Mouse (Mus musculus): ENCODE measurements around the gene Bmp6.

Bmp6 gene

DNA sequence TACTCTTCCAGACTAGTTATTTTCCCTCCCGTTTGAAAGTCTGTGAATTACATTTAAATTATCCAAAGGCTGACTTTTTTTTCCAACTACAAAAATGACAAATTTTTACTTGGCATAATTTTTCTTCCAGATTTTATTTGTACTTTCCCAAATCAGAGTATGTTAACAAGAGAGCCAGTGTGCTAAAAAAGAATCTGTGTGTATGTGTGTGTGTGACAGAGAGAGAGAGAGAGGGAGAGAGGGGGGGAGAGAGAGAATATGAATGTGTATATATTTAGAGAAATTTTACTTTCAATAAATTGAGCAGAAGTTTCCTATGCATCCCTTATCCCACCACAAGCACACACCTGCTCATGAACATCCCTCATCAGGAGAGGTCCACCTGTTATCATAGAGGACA lies 9.4 kb downstream of the Bmp6 start:
- DNase-seq = no peak

DNA sequence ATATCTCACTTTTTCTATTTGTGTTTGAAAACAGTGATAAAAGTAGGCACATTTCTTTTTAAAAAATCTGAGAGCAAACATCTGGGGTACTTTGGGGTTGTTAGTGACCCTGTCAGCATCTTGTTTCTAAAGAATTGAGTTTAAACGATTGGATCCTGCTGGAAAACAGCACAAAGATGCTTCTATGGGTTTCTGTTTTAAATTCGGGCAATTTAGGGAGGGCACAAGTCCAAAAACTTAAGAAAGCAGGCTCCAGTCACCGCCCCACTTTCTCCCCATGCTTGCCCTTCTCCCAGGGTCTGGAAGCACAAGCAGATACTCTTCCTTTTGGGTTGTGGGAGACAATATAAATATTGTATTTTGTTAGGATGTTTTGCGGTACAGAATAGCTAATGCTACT lies 14.1 kb downstream of the Bmp6 start:
- DNase-seq = no peak

DNA sequence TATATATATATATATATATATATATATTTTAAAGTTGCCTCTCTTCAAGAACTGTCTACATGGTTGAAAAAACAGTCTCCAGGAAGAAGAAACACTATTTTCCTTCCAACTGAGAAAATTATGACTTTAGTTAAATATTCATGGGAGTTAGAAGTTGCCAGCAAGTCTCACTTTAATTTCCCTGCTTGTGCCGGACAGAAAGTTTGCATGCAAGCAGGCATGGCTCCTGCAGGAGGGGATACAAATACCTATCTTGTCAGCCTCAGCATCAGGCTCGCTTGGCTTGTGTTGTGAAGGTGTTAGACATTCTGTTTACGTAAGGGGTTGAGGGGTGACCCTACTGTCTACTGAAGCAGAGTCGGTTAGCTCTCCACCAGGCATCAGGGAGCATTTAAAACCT lies 17.8 kb downstream of the Bmp6 start:
- DNase-seq = no peak

DNA sequence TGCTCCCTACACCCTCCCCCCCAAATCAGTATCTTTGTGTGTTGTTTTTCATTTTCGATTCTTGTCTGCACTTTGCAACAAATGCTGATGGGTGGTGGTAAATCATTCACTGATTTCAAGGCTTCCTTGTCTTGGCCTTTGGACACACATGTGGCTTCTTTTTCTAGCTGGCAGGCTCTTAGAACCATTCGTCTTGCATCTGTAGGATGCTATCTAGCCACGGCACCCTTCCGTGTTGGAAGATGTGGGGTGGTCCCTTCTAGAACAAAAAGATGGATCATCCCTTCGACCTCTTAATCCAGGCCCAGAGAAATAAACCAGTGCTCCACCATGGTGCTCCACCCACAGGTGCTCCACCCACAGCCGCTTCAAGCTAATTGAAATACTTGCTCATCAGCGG lies 19.0 kb downstream of the Bmp6 start:
- no peak for DNase-seq

DNA sequence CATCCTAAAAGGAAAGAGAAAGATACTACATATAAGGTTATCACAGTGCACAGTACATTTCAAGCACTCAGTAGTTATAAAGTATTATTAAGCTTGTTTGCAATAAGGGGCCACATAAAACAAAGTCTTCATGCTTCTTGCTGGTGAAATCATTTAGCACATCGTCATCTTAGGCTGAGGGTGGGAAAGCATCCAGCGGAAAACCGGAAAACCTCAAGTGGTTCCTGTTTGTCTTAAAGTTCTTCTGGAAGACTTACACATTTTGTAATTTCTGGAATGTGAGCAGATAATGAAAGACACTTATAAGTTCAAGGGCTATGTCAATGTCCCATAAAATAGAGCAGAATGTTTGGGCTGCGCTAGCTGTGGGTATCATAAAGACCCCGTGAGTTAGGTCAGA lies 24.7 kb downstream of the Bmp6 start:
- DNase-seq = no peak

DNA sequence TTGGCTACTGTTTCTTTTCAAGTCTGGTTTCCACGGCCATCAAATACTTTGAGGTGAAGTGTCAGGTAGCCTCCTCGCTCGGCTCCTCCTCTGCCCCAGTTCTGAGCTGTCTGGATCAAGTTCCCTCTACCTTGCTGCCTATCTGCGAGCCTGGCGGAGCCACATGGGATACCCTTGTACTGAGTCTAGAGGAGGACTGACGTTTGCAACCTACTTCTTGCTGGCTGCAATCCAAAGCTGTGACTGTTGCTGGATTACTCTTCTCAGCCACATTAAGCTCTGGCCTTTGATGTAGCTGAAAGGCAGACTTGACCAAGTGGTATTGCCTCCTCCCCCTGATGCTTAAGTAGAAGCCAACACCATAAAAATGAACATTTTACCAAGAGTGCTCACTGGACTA lies 31.2 kb downstream of the Bmp6 start:
- no peak for DNase-seq

DNA sequence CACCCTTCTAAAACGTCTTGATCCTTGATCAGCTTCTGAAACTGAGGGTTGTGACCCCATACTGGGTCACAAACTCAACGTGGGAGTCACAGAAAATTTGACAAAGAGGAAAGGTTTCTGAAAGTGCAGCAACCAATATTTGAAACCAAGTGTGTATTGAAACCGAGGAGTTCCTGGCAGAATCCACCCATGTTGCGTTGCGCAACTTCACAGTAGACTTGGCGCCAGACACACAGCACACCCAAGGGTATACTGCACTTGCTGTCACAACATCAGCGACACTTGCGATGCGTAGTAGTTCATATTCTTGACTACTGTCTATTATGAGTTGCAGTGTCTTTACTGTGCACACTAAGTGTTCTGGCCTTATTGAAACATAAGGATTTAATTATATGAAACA lies 32.4 kb downstream of the Bmp6 start:
- no peak for DNase-seq

DNA sequence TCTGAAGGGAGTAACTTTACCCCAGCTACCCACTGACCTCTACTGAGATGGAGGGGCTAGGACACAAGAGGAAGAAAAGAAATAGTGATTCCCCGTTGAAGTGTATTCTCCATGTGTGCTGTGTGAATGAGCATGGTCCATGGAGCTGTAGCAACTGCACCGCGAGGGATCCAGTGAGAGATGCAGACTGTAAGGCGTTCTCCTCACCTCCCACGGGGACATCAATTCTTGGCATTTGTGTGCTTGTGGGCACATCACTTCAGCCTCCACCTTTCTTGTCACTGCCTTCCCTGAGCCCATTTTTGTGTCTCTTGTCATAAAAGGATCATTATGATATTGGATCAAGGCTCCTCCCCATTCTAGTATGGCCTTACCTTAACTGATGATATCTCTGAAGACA lies 34.9 kb downstream of the Bmp6 start:
- no peak for DNase-seq

DNA sequence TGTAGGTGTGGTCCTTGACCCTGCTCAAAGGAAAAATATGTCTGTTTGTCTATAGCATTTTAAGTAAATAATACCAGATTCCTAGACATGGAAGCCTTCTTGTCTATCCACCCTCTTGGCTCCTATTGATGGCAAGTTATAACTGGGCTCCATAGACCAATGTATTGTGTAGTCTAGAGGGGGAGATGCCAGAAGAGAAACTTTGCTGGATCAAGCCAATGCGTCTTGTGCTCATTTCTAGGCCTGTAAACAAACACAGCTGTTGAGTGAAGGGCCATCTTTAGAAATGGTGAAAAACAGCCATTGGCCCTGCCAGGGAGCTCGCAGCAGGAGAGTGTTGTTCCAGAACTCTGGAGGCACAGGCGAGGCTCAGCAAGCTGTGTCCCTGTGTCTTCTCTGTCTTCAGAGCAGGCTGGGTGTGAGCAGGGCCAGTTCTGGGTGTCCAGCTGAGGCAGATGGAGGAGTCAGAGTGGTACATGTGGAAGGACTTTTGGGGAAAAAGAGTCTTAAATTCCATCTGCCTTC lies 41.2 kb downstream of the Bmp6 start:
- DNase-seq = no peak

DNA sequence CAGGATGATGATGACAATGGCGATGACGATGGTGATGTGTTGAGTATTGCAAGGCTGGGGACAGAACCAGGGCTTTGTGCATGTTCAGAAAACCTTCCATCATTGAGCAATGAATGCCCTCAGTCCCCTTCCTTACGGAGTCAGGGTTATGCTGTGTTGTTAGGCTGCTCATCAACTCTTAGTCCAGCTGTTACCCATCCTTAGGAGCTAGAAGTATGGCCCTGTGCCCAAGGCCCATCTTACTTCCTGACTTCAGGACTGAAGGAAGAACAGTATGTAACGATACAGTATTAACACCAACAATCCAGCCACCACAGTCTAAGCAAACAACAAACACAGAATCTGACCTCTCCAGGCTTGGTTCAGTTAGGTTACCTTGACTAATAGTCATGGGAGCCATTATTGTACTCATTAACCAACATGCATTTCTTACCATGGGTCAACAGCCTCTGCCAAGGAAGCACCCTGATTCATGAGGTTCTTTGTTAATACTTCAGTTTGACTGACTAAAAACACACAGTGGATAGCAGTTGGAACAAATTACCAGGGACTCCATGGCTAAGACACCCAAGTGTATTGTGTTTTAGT lies 42.6 kb downstream of the Bmp6 start:
- no peak for DNase-seq

DNA sequence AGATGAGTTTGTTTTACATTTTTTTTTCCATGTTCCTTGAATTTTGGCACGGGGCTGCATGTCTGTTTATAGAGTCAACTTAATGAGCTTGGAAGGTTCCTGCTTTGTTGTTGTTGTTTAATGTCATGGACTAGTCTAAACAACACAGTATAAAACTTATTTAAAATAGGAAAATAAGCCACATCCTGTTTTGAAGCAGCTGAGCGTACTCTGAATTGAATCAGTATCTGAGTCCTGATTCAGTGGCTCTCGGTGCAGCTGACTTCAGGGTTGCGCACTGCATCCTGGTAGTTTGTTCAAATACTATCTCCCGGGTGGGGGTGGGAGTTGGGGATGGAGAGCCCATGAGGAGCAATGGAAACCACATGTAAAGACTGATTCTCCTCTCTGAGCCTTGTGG lies 48.5 kb downstream of the Bmp6 start:
- no peak for DNase-seq

DNA sequence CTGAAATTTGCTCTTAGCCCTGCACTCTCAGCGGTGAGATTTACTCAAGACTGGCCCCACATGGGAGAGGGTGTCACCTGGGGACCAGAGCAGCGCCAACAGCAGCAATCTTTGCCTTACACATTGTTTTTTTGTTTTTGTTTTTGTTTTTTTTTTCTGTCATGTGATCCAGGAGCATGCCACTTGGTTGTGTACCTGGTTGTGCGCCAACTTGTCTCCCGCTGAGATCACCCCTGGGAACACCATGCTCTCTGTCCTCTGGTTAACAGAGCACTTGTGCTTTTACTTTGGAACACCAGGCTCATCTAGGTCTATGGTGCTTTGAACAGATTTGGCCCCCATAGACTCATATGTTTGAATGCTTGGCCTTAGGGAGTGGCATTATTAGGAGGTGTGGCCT lies 50.1 kb downstream of the Bmp6 start:
- no peak for DNase-seq

DNA sequence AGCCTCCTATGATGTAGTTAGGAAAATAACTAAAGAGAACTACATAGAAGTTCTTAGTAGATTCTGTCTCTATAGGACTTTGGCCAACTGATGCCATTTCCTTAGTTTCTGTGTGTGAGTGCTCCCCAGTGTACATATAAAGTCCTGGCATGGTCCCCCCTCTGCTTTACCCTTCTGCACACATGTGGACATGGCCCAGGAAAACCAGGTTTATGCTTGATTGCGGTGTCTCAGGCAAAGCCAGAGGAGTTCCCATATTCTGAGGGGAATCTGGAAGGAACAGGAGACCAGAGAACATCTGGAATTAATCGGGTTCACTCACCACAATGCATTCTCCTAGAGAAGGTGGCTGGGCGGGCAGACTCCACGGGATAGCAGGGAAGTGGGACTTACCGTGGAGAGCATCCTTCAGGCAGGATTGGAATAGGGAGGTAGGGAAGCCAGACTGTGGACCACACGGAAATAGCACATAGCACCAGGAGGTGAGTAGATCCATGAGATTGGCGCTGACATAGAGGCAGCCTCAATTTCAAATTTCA lies 52.2 kb downstream of the Bmp6 start:
- no peak for DNase-seq

DNA sequence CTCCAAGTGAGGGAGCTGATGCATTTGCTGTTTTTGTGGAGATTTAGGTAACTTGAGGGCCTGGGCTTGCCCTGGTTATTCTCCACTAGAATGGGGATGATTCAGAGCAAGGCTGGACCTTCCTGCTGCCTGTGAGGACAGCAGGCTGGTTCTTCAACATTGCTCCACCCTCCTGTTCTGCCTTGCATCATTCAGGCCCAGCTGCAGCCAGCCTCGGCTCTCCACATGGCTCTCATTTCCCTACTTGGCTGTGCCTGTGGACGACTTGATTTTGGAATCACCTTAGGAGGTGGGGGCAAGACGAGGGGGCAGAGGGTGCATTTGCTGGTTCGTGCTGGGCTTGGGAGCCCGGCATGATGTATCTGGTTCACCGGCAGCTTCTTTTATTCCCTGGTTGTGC lies 53.8 kb downstream of the Bmp6 start:
- DNase-seq = no peak

DNA sequence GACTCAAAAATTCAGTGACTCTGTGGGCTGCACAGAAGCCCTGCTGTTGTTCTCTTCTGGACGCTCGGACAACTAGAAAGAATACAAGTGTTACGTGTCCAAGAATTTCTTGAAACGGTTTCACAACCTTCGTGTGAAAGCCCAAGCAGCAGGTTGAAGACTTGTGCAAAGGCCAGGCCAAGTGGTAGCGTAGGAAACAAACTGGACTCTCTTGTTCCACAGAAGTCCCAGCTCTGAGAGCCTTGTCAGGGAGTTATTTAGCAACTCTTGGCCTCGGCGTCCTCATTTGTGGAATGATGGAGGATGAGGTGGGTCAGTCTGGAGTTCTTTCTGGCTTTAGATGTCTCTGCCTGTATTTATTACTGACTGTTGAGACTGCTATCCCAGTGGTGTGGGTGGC lies 55.8 kb downstream of the Bmp6 start:
- DNase-seq = no peak

DNA sequence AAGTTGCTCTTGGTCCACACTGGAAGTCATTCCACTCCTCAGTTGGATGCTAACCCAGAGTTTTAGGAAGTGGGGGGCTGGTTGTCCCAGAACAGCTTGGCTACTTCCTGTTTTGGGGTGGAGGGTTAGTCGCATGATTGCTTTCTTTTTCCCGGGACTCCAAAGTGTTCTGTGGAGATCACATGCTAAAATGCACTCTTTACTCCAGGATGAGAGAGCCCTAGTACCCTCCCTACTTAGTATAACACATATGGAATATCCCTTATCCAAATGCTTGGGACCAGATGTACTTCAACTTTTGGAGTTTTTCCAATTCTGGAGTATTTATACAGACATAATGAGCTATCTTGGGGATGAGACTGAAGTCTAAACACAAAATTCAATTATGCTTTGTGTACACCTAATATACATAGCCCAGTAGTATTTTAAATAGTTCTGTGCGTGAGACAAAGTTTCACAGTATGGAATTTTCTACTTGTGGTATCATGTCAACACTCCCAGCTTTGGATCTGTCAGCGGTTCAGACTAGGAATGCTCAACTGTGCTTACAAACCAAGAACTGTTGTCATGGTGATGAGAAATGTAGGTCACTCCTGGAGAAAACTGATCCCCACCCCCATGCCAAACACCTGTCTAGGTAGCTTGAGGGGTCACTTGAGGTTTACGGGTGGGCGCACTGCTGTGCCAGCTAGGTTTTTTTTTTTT lies 62.9 kb downstream of the Bmp6 start:
- no peak for DNase-seq

DNA sequence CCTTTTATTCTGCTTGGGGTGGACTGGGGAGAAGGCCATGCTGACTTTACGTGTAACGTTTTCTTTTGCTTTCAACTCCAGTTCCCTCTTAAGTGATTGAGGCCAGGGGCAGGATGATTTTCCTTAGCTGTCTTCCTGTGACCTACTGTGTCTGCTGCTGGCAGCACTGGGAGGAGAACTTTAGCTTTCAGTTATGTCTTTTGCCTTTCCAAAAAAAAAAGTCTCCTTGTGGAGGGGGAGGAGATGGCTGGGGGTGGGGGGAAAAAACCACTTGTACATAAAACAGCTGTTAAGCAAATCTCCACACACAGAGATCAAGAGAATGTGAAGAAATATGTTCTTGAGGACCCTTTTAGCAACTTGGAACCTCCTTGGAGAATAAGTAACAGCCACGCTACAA lies 63.7 kb downstream of the Bmp6 start:
- no peak for DNase-seq

DNA sequence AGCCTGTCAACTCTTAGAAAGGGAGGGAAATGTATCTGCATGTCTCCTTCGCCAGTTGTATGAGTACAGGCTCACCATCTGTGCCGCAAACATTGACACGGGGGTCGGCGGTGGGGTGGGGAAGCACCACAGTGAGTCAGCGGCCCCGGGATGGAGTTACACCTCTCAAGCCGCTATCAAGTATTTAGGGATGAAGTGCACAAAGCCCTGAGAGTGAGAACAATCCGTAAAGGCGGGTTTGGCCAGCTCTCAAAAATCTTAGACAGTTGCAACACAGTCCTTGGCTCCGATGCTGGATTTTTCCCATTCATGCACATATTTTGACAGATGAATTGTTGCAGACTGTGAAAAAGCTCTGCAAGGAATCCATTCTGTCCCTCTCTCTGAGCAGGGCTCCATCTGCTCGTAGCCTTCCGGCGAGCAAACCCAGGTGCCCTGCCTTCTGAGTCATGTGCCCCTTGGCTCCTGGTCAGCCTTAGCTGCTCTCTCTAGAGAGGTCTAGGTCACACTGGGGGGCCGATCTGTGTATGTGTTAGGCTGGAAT lies 65.5 kb downstream of the Bmp6 start:
- no peak for DNase-seq

DNA sequence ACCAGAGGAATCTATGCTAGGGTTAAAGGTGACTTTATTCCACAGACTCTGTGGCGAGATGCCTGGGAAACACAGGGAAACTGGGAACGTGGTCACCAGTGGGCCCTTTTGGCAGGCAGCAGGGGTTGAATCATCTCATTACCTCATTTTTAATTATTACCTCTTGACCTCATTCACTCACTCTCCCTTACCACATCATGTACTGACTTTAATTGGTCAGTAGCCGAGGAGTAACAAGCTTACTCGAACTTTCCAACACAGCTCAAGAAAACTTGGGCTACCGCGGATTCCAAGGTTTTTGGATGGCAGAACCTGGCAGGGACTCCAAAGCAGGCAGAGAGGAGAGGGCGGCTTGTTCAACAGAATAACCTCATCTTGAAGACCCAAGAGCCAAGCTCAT lies 74.9 kb downstream of the Bmp6 start:
- DNase-seq = no peak

DNA sequence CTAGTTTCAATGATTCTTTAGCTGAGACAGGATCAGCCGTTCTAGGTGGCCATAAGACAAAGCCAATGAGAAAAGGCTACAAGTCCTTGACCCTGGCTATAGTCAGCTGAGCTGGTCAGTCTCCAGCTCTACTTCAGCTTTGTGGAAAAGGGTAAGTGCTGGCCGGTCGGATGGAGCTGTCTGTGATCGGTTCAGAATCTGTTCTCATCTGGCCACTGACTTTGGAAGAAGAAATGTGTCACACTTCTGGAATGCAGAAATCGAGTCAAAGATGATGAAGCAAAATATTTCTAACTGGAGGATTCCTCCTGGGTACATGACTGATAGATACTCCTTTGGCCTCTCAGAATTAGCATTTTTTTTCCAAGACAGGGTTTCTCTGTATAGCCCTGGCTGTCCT lies 77.6 kb downstream of the Bmp6 start:
- DNase-seq = no peak

DNA sequence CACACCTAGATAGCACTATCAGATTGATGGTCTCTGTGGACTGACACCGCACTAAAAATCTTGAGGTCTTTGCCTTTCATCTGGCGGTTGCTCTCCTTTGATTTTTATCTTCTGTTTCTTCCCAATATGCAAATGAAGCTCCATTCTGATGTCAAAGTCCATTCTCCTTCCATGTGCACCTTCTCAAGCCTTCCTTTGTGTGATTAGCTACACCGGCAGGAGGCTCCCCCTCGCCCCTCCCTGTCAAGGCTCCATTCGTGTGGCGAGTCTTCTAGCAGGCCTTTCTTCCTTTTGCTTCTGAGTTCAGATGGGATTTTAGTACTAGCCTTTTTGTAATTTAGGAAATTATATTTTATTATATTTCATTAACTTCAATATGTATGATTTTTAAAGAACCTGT lies 80.4 kb downstream of the Bmp6 start:
- no peak for DNase-seq

DNA sequence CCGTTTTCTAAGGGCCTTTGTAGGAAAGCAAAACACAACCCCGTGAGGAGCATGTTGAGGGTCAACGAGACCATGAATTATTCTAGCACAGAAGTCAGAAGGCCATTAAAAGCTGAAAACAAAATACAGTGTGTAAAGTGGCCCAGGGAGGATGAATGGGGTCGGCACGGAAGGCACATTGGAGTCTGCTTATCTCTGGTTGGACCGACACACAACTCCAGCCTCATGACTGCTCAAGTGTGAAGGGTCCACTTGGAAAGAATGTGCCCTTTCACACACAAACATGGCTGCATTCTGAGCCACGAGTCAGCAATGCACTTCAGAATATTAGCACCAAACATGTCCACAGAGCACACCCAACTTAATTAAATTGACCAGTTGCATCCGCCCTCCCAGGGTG lies 84.8 kb downstream of the Bmp6 start:
- DNase-seq = no peak

DNA sequence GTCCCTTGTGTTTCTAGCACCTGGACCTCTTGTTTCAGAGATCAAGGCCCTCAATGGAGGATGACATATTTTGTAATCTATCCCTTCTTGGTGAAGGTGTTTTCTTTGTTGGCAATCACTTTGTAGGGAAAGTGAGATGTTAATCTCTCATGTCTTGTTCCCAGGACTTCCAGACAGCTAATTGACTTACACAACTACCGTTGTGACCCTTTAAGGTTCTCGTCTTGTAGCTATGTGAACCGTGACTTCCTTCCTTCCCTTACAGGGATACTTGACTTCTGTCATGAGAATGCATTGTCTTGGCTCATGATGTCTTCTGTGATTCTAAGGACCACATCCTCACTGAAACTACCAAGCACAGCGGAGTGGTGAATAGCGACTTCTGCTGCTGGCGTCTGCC lies 85.2 kb downstream of the Bmp6 start:
- no peak for DNase-seq

DNA sequence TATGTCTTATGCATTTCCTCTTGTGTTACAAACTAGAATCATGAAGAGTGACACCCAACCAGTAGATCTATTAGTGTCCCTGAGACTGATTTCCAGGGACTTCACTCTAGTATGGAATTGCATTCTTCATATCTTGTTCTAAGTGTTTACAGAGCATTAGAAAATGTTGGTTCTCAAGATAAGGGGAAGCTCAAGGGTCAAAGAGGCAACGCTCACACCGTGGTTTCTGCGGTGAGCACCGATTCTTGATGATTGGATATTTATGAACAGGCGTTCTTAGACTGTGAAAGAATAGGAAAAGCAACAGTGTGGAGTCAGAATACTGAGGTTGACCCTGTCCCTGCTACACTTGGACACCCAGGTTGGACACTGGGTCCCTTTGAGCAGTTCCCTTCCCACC lies 89.9 kb downstream of the Bmp6 start:
- DNase-seq = no peak

DNA sequence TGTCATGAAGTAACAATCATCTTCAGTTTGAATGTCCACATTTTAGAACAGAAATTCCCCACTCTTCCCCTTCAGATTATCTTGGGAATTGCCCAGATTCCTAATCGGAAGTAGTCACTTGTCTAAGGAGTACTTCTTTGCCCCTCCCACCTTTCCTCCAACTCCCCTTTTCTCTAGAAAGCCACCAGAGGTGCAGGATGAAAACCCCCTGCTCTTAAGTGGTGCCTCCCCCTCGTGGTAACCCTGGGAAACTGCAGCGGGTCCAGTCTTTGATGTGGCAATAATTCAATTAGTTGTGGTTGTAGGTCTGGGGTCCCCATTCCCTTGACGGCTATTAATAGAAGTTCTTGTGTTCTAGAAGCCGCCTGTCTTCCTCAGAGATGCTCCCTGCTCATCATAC lies 93.0 kb downstream of the Bmp6 start:
- DNase-seq = peak; percentile 49
